8 mouse cellular contexts compared by ENCODE assay signal in the genomic region with DNA sequence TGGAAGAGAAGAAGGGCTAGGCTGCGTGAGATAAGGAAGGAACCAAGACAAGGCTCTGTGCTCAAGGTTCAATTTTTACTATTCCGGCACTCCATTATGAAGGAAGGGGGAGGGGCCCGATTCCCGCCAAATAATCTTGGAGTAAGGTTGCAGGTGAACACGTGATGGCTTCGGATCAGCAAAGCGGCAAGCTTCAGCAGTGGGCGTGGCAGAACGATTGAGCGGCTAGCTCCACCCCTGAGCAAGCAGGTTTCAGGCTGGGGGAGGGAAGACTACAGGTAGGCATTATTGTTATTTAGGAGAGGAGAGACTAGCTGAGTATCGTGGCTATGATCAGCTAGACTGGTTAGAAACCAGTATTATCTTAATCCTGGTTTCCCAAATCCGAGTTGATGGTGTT. TPM values are rescaled to one million over a fixed set of nuclear protein-coding genes. Genes with fewer than 3 reads are reported as not detected.
DNase-seq lines count a peak whose midpoint lies in the region; ATAC-seq and TF ChIP-seq lines count a peak whose summit lies in the region.
"Not testable (repeated sequence)": the region's sequence is repeated elsewhere in the genome, so short reads cannot be mapped to it uniquely, and the experiment has no call there.

No protein-coding gene starts in this region.

- H3K27me3 ChIP-seq in E14TG2a.4 (ENCODE audit: insufficient read depth, low read length); ES-Bruce4 (ENCODE audit: control insufficient read depth, insufficient read depth, low read length, poor library complexity, severe bottlenecking); hindbrain, embryonic 15.5 days: not testable (repeated sequence)

- not testable (repeated sequence) for TF ChIP-seq EP300 in ES-Bruce4 (IDR thresholded peaks at IDR 0.05; ENCODE audit: insufficient read depth, low read depth, low read length)

- not testable (repeated sequence) for H3K9ac ChIP-seq in ES-Bruce4 (ENCODE audit: low read depth, poor library complexity, severe bottlenecking); hindbrain, embryonic 15.5 days
- peak overlapping the region; percentile 26; the same call in 1 of the 2 replicates for H3K9ac ChIP-seq in ES-E14 (ENCODE audit: insufficient read depth, low read depth, low read length, poor library complexity, severe bottlenecking)

- H3K27ac ChIP-seq in ES-Bruce4 (ENCODE audit: insufficient read depth, low read length); ES-E14 (ENCODE audit: insufficient read depth, low read depth, low read length, poor library complexity, severe bottlenecking); hindbrain, embryonic 15.5 days (replicated peaks): not testable (repeated sequence)

- ATAC-seq in hindbrain, embryonic 15.5 days (ENCODE audit: low FRiP score, low read depth) = peak; percentile 19; the same call in 1 of the 2 replicates

- not testable (repeated sequence) for H3K9me3 ChIP-seq in E14TG2a.4 (ENCODE audit: low read length); ES-Bruce4 (replicated peaks; ENCODE audit: control insufficient read depth, insufficient read depth, low read length, poor library complexity, severe bottlenecking); ES-E14 (ENCODE audit: control insufficient read depth, insufficient read depth, low read depth, low read length); hindbrain, embryonic 15.5 days

- not testable (repeated sequence) for TF ChIP-seq POLR2A in ES-Bruce4 (IDR thresholded peaks at IDR 0.05; ENCODE audit: insufficient read depth, low read length)

- H3K4me1 ChIP-seq in E14TG2a.4 (replicated peaks; ENCODE audit: low read depth, low read length) = peaks cover 11% of the 10 kb centered on the region; the same call in 1 of the 2 replicates
- not testable (repeated sequence) for H3K4me1 ChIP-seq in ES-Bruce4 (ENCODE audit: control insufficient read depth, insufficient read depth, low read length); ES-E14 (ENCODE audit: control insufficient read depth in 2 of 2, insufficient read depth in 2 of 2, low read length in 2 of 2, poor library complexity in 1 of 2); hindbrain, embryonic 15.5 days (replicated peaks)

- not testable (repeated sequence) for H3K36me3 ChIP-seq in E14TG2a.4 (ENCODE audit: insufficient read depth, low read length); ES-Bruce4 (ENCODE audit: control insufficient read depth, insufficient read depth, low read length, poor library complexity, severe bottlenecking); ES-E14 (ENCODE audit: control insufficient read depth, insufficient read depth, low read length, poor library complexity, severe bottlenecking); hindbrain, embryonic 15.5 days

- H3K4me3 ChIP-seq in E14TG2a.4 (replicated peaks; ENCODE audit: low read length) (peak overlapping the region; percentile 23; the same call in 1 of the 2 replicates), ES-Bruce4 (ENCODE audit: low read depth, low read length) (peak overlapping the region; percentile 30; the same call in 1 of the 2 replicates), ES-E14 (ENCODE audit: insufficient read depth in 1 of 2, low read depth in 1 of 2, low read length in 2 of 2, poor library complexity in 1 of 2, severe bottlenecking in 1 of 2) (peak overlapping the region in 1 of 2 experiments; percentile 20; a peak in 1 of 4 replicates)
- not testable (repeated sequence) for H3K4me3 ChIP-seq in hindbrain, embryonic 15.5 days

- in situ Hi-C loops in ES-E14 (cut with MboI; ENCODE audit: low sequenced_read_pairs in 2 of 2, unreplicated experiment in 2 of 2) = not testable (repeated sequence)

- H3K4me2 ChIP-seq in hindbrain, embryonic 15.5 days = not testable (repeated sequence)

- peak; percentile 77 for DNase-seq in ES-CJ7 (ENCODE audit: low read depth, low spot score)
- DNase-seq in ES-E14 (ENCODE audit: low read depth, low spot score) = not testable (repeated sequence)
- peak; percentile 86 for DNase-seq in R1 (ENCODE audit: low read depth, low spot score)
- DNase-seq in ZHBTc4 (ENCODE audit: low read depth, low spot score) = peak; percentile 66
- DNase-seq in liver = peak; percentile 10

- 59% methylated on average over 12 of the region's 12 CpGs for WGBS in hindbrain, embryonic 15.5 days

- TF ChIP-seq CTCF in E14TG2a.4 (conservative IDR thresholded peaks at IDR 0.05; ENCODE audit: low read length); ES-Bruce4 (IDR thresholded peaks at IDR 0.05; ENCODE audit: low read depth, low read length): not testable (repeated sequence)

RNA-seq across cellular contexts. Expression of a gene that starts 17.0 kb away (rescaled TPM):
- 2.3 and 2.6 TPM in 2 replicates for polyA plus RNA-seq in ES-Bruce4 (2011; ENCODE audit: insufficient read depth, insufficient read length, low read depth, missing spikeins)
- 1.3 and 2.0 TPM in 2 replicates for total RNA-seq in ES-E14 (2012; rRNA removed)
- 50.0 and 52.1 TPM in 2 replicates for polyA plus RNA-seq in hindbrain, embryonic 15.5 days (2015; fragmentation: Nextera tagmentation; extraction: Ambion mirVana)

RNA-seq across cellular contexts. Expression of a gene that starts 17.3 kb away (rescaled TPM):
- polyA plus RNA-seq in ES-Bruce4 (2011; ENCODE audit: insufficient read depth, insufficient read length, low read depth, missing spikeins) = 60.2 and 61.9 TPM in 2 replicates
- total RNA-seq in ES-E14 (2012; rRNA removed) = 38.2 and 45.2 TPM in 2 replicates
- polyA plus RNA-seq in hindbrain, embryonic 15.5 days (2015; fragmentation: Nextera tagmentation; extraction: Ambion mirVana) = 5.3 and 5.8 TPM in 2 replicates

RNA-seq across cellular contexts. Expression of a gene that starts 54.7 kb away (rescaled TPM):
- 180 and 198 TPM in 2 replicates for polyA plus RNA-seq in ES-Bruce4 (2011; ENCODE audit: insufficient read depth, insufficient read length, low read depth, missing spikeins)
- total RNA-seq in ES-E14 (2012; rRNA removed) = 44.5 and 78.0 TPM in 2 replicates
- polyA plus RNA-seq in hindbrain, embryonic 15.5 days (2015; fragmentation: Nextera tagmentation; extraction: Ambion mirVana) = 210 and 215 TPM in 2 replicates

Comparison
In these comparisons a context has a peak if more than half of its experiments do, and no peak if none do; other contexts are left out.
1. RNA of a gene that starts 17.0 kb away (polyA plus RNA-seq): 50.0 to 52.1 TPM in hindbrain, embryonic 15.5 days; 2.3 to 2.6 TPM in ES-Bruce4; every median in the first group is over 10 times any median in the second.